8 mouse cellular contexts compared by ENCODE assay signal in genomic region chr1:168708161-168708865, GRCm38 (mm10).
DNase-seq lines count a peak whose midpoint lies in the region; ATAC-seq and TF ChIP-seq lines count a peak whose summit lies in the region.

No protein-coding gene starts in this region.

- H3K27me3 ChIP-seq in forebrain, embryonic 13.5 days, result no peaks in the 10 kb centered on the region
- no peaks in the 10 kb centered on the region for H3K27me3 ChIP-seq in intestine, postnatal 0 days (replicated peaks; ENCODE audit: control insufficient read depth, insufficient read depth, low read length)
- H3K27me3 ChIP-seq in liver, embryonic 16.5 days (ENCODE audit: control insufficient read depth, insufficient read depth, low read depth, low read length), result no peaks in the 10 kb centered on the region
- H3K27me3 ChIP-seq in stomach, postnatal 0 days (ENCODE audit: control insufficient read depth, insufficient read depth, low read length), result no peaks in the 10 kb centered on the region

- no peak for TF ChIP-seq EP300 in stomach, postnatal 0 days (optimal IDR thresholded peaks at IDR 0.05)

- no peak overlapping the region for H3K4me3 ChIP-seq in forebrain, embryonic 13.5 days
- H3K4me3 ChIP-seq in intestine, postnatal 0 days (ENCODE audit: low read depth, low read length), result peak overlapping the region; percentile 28
- no peak overlapping the region for H3K4me3 ChIP-seq in liver, embryonic 16.5 days (ENCODE audit: low read depth, low read length)
- H3K4me3 ChIP-seq in stomach, postnatal 0 days (ENCODE audit: low read depth, low read length), result no peak overlapping the region

- peaks cover 19% of the 10 kb centered on the region for H3K4me1 ChIP-seq in forebrain, embryonic 13.5 days
- H3K4me1 ChIP-seq in intestine, postnatal 0 days (replicated peaks; ENCODE audit: control insufficient read depth, insufficient read depth, low read length), result no peaks in the 10 kb centered on the region
- no peaks in the 10 kb centered on the region for H3K4me1 ChIP-seq in liver, embryonic 16.5 days (ENCODE audit: control insufficient read depth, low read depth, low read length)
- H3K4me1 ChIP-seq in stomach, postnatal 0 days (replicated peaks; ENCODE audit: control insufficient read depth, insufficient read depth), result peaks cover 3% of the 10 kb centered on the region; the same call in 1 of the 2 replicates

- intact Hi-C loops in left cerebral cortex, postnatal 36 days (cut with DNase I), result no loop called here

- no peak overlapping the region for H3K27ac ChIP-seq in forebrain, embryonic 13.5 days
- peak overlapping the region; percentile 66 for H3K27ac ChIP-seq in intestine, postnatal 0 days (ENCODE audit: low read depth, low read length)
- 0 out of 2 replicates have a peak overlapping the region, but pooled peaks have one; percentile 30 for H3K27ac ChIP-seq in liver, embryonic 16.5 days (ENCODE audit: low read length)
- peak overlapping the region; percentile 85 for H3K27ac ChIP-seq in stomach, postnatal 0 days (replicated peaks)

- 15% methylated on average over 11 of the region's 11 CpGs for WGBS in forebrain, embryonic 13.5 days
- 17% methylated on average over 11 of the region's 11 CpGs for WGBS in intestine, postnatal 0 days
- WGBS in liver, embryonic 16.5 days (ENCODE audit: insufficient replicate concordance), result 44% methylated on average over 11 of the region's 11 CpGs
- 16% methylated on average over 11 of the region's 11 CpGs for WGBS in stomach, postnatal 0 days

- no peak for TF ChIP-seq CTCF in intestine, postnatal 0 days (IDR thresholded peaks at IDR 0.05; ENCODE audit: low read depth)
- TF ChIP-seq CTCF in stomach, postnatal 0 days (IDR thresholded peaks at IDR 0.05; ENCODE audit: low read depth), result no peak

- no peaks in the 10 kb centered on the region for H3K9me3 ChIP-seq in forebrain, embryonic 13.5 days (replicated peaks)
- H3K9me3 ChIP-seq in intestine, postnatal 0 days (ENCODE audit: control insufficient read depth), result no peaks in the 10 kb centered on the region
- no peaks in the 10 kb centered on the region for H3K9me3 ChIP-seq in liver, embryonic 16.5 days (replicated peaks; ENCODE audit: control insufficient read depth, low read length)
- no peaks in the 10 kb centered on the region for H3K9me3 ChIP-seq in stomach, postnatal 0 days (ENCODE audit: control insufficient read depth, low read length)

- no peak overlapping the region for H3K9ac ChIP-seq in forebrain, embryonic 13.5 days
- peak overlapping the region; percentile 26 for H3K9ac ChIP-seq in intestine, postnatal 0 days (ENCODE audit: low read depth, low read length)
- H3K9ac ChIP-seq in liver, embryonic 16.5 days (ENCODE audit: low read depth, low read length), result no peak overlapping the region
- H3K9ac ChIP-seq in stomach, postnatal 0 days (ENCODE audit: low read length), result 0 out of 2 replicates have a peak overlapping the region, but pooled peaks have one; percentile 5

- DNase-seq in left cerebral cortex, postnatal 36 days (ENCODE audit: low spot score in 2 of 2), result peak; percentile 6 to 12
- DNase-seq in left cerebral cortex, adult 18-20 months (ENCODE audit: low spot score in 2 of 2), result no peak
- peak; percentile 36 for DNase-seq in stomach, postnatal 0 days (ENCODE audit: low spot score)
- no peak for DNase-seq in lung, adult 18-20 months

- no peak; the same call in 1 of the 2 replicates for ATAC-seq in forebrain, embryonic 13.5 days
- peak; percentile 94 for ATAC-seq in intestine, postnatal 0 days
- peak; percentile 67 for ATAC-seq in liver, embryonic 16.5 days (ENCODE audit: low read depth)
- ATAC-seq in stomach, postnatal 0 days (ENCODE audit: low FRiP score, low TSS enrichment), result peak; percentile 87
- ATAC-seq in granulocyte monocyte progenitor cell, adult 5-6 weeks (replicated peaks; ENCODE audit: poor library complexity, severe bottlenecking), result no peak

- peak overlapping the region; percentile 33 for H3K4me2 ChIP-seq in forebrain, embryonic 13.5 days
- H3K4me2 ChIP-seq in intestine, postnatal 0 days (replicated peaks; ENCODE audit: low read depth), result peak overlapping the region; percentile 63
- peak overlapping the region; percentile 24 for H3K4me2 ChIP-seq in liver, embryonic 16.5 days (ENCODE audit: low read depth, low read length)
- peak overlapping the region; percentile 36 for H3K4me2 ChIP-seq in stomach, postnatal 0 days (replicated peaks; ENCODE audit: low read depth)

- H3K36me3 ChIP-seq in forebrain, embryonic 13.5 days (ENCODE audit: poor library complexity, severe bottlenecking), result no peaks in the 10 kb centered on the region
- H3K36me3 ChIP-seq in intestine, postnatal 0 days (ENCODE audit: control insufficient read depth, insufficient read depth), result no peaks in the 10 kb centered on the region
- H3K36me3 ChIP-seq in liver, embryonic 16.5 days (ENCODE audit: control insufficient read depth, insufficient read depth), result no peaks in the 10 kb centered on the region
- no peaks in the 10 kb centered on the region for H3K36me3 ChIP-seq in stomach, postnatal 0 days (ENCODE audit: control insufficient read depth, insufficient read depth, low read length)

Comparison
In these comparisons a context has a peak if more than half of its experiments do, and no peak if none do; other contexts are left out.
1. DNase-seq: peak in left cerebral cortex, postnatal 36 days (2 of 2) and stomach, postnatal 0 days (single experiment); none in left cerebral cortex, adult 18-20 months (0 of 2) and lung, adult 18-20 months (0 of 2).
2. ATAC-seq: peak in intestine, postnatal 0 days (single experiment), liver, embryonic 16.5 days (single experiment) and stomach, postnatal 0 days (single experiment); none in forebrain, embryonic 13.5 days (single experiment) and granulocyte monocyte progenitor cell, adult 5-6 weeks (single experiment).
3. H3K9ac ChIP-seq: peak in intestine, postnatal 0 days (single experiment) and stomach, postnatal 0 days (single experiment); none in forebrain, embryonic 13.5 days (single experiment) and liver, embryonic 16.5 days (single experiment).
4. Peak in every context shown above with its lines, with median percentiles within 50 percentile points of each other: H3K4me2 ChIP-seq.